Mouse (Mus musculus) CH12.LX (cell line): ENCODE results near the gene Micu1.

Source experiments
- CTCF ChIP-seq, 2 experiments: IDR thresholded peaks in 1 of 2; conservative IDR thresholded peaks in 1 of 2; 2 replicates each; pipeline ENCODE4 v1.5.1; 2011 to 2012; ENCODE audit warnings: low read depth in 2 of 2, low read length in 2 of 2, improper control_type of control experiment in 1 of 2, inconsistent platforms in 1 of 2, mild to moderate bottlenecking in 1 of 2, moderate library complexity in 1 of 2
- POLR2A ChIP-seq: IDR thresholded peaks from 2 replicates; pipeline ENCODE4 v1.6.1; 2011; ENCODE audit warnings: low read depth, mild to moderate bottlenecking, improper control_type of control experiment, low read length
- USF1 ChIP-seq: IDR thresholded peaks from 2 replicates; pipeline ENCODE4 v1.6.1; 2014; ENCODE audit warnings: low read depth, mild to moderate bottlenecking, inconsistent platforms, low read length, improper control_type of control experiment
- ZNF384 ChIP-seq: IDR thresholded peaks from 2 replicates; pipeline ENCODE4 v1.6.1; 2012; ENCODE audit warnings: low read depth, low read length, improper control_type of control experiment, inconsistent platforms

GRCm38 (mm10) chr10:59864232-59864875, 162.1 kb downstream of the Micu1 start:
- no peak for TF ChIP-seq POLR2A
- no peak for TF ChIP-seq CTCF (conservative IDR thresholded peaks at IDR 0.05 in 1 of 2, IDR thresholded peaks at IDR 0.05 in 1 of 2; ENCODE audit: low read depth in 2 of 2, low read length in 2 of 2)
- no peak for TF ChIP-seq USF1
- no peak for TF ChIP-seq ZNF384
